Mouse (Mus musculus) mouse embryonic stem cell (cell line): ENCODE results near the gene Tmem251.

Experiments
- in situ Hi-C, 2 experiments: fragments of 300-500 bp; cut with MboI; formaldehyde crosslinking; loops; 1 replicate in 1 of 2; 3 replicates in 1 of 2; pipeline ENCODE4 v1.14.3; 2019 to 2020; ENCODE audit warnings: low sequenced_read_pairs in 2 of 2, low pct_unique_long_range_greater_than_20kb in 1 of 2, mixed read lengths in 1 of 2; ENCODE audit not compliant: unreplicated experiment in 1 of 2

The Tmem251 gene

DNA sequence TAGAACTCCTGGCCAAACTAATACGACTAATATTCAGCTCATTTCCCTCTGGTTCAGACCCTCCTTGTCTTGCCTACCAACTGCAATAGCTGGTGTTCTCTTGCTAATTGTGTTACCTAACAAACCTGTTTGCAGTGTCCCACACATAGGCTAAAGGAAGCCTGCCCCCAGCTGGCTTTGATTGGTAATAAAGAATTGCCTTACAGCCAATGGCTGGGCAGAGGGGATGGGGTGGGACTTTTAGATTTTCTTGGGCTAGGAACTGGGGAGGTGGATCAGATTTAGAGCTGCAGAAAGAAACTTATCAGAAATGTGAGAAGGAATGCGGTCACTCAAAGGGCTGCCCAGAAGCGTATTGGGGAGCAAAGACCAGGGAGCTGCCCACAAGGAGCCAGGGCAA is 35.9 kb downstream of the Tmem251 start:
- in situ Hi-C loops: loop anchor here in 1 of 2 experiments (25.0 kb wide), 1 partner anchor 283 kb away; no protein-coding TSS in a partner anchor

DNA sequence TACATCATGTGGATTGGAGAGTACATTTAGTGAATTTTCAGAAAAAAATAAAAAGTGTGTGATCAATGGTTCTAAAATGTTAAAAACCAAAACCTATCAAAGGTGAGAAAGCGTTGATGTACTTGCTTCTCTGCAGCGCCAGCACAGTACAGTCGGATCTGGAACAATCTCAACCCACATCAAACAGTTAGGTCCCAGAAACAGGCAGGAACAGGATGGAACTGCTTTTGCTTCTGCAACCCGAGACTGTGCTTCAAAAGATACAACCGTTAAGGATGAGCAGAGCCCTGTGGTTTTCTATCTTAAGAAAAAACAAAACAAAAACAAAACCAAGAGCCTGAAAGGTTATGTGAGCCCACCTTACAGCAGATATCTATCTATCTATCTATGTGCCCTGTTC is 39.3 kb downstream of the Tmem251 start:
- in situ Hi-C loops: loop anchor here in 1 of 2 experiments (25.0 kb wide), 1 partner anchor 279 kb away; no protein-coding TSS in a partner anchor

DNA sequence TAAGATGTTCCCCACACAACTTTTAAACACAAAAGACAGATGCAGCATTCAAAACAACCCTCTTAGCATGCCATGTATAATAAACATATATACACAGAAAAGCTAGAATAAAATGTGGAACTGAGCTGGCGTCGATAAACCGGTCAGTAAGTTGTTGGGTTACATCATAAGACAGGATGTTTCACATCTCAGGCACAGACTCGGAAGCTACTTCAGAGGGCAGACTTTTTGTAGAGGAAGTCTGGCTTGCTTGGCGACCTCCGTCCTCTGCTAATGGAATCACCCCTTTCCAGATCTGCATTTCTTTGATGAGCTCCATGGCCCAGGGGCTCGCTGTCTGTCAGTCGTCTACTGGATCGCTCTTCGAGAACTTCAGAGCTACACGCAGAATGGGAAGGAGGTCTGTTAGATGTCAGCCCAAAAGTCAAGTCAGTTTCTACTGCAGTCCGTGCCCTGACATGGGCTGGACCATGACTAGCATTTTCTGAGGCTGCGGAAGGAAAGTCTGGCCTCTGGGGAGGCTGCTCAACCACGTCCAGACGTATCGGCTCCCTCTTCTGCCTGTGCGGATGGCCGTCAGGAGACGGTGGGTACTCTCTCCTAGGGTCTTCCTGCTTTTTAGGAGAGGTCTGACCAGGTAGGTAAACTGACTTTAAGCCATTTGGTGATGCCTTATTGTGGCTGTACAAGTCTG is 41.5 kb downstream of the Tmem251 start:
- in situ Hi-C loops: loop anchor here in 1 of 2 experiments (25.0 kb wide), 1 partner anchor 277 kb away; no protein-coding TSS in a partner anchor

DNA sequence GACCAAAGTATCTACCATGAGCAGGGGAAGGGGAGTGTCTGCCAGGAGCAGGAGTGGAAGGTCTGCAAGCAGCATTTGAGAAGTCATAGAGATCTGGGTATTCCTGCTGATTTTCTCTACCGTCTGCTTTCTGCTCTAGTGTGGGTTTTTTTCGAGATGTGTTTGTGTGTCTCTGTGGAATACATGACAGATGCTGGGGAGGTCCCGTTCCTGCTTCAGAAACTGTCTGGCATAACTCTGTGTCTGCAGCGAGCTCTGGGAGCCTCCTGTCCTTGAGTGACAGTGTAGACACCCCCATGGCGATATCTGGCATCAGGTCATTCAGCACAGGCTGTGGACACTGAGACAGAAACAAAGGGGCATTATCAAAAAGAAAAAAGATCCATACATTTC is 42.0 kb downstream of the Tmem251 start:
- in situ Hi-C loops: loop anchor here in 1 of 2 experiments (25.0 kb wide), 1 partner anchor 277 kb away; no protein-coding TSS in a partner anchor

DNA sequence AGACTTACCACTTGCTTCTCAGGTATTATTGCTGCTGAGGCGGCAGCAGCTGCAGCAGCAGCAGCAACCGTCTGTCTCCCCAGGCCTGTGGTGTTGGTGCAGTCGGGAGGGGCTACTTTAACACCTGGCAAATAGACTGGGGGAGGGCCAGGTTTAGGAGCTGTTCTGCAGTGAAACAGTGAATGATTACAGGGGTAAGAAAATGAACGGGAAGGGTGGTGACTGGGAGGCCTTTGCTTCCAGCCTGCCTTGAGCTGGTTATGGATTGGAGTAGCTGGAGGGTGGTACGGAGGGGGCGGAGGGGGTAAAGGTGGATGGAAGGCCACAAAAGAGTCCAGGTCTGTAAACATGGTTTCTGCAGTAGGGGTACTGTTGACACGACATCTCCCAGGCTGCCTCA is 44.4 kb downstream of the Tmem251 start:
- in situ Hi-C loops: loop anchor here in 1 of 2 experiments (25.0 kb wide), 1 partner anchor 274 kb away; no protein-coding TSS in a partner anchor
